Mouse (Mus musculus) right cerebral cortex, postnatal 4 days (tissue): Measurements from ENCODE around the gene Ankrd33b.
A peak's percentile ranks its signal among the peaks of the same experiment; 100 is the strongest.

Source experiments
- DNase-seq: peaks from one replicate; pipeline ENCODE4 v3.0.0-alpha.2; 2022

The Ankrd33b gene

DNA sequence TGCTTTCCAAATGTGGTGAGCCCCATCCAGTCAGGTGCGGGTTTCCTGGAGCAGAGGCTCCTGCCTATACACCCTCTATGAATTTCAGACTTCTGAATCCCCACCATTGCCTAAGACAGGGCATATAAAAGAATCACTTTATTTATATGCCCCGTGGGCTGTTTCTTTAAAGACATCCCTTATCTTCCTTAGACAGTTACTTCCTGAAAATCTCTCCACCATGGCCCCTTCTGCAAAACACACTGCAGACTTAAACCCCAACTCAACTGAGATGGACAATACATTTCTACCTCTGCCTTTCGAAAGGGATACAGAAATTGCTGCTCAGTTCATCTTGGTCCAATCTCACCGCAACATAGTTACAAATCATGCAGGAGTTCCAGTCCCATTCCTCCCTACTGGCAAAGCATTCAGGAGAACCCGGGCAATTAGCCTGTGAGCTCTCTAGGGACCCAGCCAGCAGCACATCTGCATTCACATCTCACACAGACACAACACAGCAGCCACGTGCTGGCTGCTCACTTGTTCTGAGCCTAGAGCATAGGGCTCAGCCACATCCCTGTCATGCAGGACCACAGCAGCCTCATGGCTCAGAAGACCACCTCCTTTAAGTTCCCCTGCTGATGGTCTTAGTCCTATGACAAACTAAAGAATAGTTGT, 68.1 kb downstream of the Ankrd33b start:
- no peak for DNase-seq

DNA sequence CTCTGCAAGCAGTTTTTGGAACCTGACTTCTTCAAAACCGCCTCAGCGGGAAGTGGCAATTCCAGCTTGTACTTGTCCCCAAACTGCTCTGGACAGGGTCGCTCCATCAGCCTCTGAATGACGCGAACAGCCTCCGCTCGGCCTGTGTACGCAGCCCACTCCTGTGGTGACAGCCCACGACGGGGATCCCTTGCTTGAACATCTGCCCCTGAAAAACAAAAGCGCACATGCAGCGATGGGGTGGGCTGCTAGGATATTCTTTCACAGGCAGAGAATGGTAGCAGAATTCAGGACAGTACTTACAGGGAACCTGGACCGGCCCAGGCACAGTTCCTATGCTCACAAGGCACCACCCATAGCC, 69.8 kb downstream of the Ankrd33b start:
- DNase-seq, result no peak

DNA sequence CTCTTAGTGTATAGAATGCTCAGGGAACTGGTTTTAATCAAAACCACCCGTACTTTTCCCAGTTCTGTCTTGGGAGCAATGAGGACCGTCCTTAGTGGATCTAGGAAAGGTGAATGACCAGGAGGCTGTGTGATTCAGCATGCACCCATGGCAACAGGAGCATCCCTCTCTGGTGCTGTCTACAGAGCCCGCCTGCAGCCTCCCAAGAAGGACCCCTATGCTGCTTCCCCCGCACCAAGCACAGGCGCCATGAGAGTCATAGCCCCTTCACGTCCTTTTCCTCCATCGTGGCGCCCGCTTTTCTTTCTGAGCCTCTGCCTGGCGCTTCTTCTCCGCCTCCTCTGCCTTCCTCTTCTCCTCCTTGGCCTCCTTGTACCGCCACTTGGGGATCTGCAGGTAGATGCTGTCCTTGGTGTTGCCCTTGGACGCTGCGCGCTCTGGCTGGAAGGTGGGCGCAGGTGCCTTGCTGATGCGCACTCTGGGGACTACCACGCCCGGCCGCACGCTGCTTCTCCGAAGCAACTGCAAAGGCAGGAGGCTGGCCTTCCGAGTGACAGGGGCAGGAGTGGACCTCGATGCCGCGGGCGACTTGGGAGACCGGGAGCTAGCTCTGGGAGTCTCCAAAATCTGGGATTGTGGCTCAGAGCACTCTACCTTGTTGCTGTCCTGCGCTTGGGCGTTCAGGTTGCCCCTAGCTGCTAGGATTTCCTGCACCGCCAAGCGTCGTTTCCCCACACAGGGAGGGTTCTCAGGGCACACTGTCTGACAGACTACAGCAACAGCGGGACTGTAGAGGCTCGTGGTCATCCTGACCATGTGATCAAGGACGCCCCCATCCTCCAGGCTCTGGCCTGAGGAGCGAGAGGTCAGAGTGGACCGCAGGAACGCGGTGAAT, 70.4 kb downstream of the Ankrd33b start:
- DNase-seq, result peak; percentile 30

DNA sequence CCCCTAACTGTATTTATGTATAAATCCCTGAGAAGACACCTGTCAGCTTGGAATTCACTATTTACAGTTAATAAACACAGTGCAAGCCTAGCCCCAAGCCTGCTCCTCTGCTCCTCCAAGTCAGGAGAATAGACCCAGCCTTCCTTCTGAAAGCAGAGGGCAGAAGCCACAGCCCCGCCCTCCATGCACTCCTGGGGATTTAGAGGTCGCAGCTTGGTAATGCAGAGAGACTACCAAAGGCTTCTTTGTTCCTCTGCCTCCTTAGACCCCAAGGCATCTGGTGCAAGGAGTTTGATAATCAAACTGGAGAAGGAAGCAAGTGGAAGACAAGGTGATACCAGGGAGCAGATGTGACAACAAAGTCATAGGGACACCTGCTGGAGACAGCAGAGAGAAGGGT, 73.2 kb downstream of the Ankrd33b start:
- no peak for DNase-seq

DNA sequence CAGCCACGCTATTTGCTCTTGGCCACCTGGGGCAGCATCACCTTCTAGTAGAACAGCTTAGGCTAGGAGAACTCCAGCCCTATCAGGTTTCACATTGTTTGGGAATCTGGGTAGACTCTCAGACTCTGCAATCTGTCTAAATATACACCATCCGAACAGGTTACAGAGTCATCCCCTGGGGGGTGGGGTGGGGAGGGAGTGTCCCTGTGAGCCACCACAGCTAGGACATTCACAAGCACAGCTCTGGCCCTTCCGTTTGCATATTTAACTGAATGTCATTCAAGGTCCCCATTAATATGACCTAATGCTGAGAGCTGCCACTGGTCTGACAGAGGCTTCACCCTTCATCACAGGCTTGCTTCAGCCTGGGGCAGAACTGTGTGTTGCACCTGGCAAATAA, 74.9 kb downstream of the Ankrd33b start:
- DNase-seq, result no peak

DNA sequence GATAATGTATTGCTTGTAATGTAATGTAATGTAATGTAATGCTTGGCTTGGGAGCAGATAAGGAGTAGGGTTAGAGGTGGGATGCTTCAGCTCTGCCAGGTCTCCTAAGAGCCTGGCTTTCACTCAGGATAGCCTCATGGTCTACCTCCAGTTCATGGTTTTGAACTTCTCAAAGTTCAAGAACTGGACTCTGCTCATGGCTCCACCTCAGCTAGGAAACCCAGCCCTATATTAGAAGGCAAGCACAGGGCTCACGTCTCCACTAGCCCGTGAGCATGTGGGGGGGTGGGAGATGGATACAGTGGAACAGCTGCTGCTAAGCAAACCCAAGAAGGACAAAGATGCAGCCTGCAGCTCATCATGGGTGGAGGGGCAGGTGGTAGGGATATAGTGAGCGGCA, 81.8 kb downstream of the Ankrd33b start:
- DNase-seq, result no peak

DNA sequence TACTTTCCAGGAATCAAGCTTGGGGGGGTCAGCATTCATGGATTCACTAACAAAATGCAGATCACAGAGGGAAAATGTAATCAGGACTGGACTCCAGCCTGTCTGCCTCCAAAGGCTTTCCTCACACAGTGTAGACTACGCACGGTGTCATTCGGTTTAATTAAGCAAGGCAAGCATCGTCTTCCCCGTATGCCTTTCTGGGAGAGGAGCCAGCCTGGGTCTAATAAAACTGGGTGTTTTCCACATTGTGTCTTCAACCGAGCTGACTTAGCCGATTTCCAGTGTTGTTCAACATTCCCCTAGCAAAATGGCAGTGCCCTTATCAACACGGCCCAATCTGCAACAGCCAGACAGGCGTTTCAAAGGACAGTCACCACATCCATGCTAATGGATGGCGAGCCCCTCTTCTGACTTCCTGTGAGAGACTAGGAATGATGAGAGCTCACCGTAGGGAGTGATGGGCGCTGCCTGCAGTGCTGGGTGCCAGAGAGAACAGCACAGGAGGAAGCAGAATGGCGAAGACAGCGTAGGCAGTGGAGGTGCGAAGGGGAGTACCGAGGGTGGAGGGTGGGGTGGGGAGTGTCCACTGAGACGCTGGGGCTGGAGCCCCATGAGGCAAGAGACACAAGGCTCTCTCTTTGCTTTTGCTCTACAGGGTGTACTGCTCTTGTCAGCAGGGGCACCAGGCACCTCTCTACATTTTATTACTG, 82.4 kb downstream of the Ankrd33b start:
- no peak for DNase-seq

DNA sequence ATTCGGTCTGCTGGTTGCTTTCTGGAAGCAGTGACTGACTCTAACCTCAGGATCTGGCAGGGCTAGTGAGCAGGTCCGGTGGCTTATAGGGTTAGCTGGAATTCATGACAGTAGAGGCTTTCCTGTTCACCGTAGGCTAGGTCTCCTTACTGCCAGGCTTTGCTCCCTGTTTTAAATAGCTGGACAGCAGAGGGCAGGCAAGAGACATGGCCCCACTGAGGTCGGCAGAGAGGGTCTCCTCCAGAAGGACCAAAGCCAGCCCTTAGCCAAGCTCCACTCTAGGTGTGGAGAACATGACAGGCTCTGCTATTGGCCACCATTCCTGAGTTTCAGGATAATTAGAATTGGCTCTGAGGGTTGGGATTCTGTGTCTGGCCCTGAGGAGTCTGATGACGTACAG, 83.4 kb downstream of the Ankrd33b start:
- no peak for DNase-seq

DNA sequence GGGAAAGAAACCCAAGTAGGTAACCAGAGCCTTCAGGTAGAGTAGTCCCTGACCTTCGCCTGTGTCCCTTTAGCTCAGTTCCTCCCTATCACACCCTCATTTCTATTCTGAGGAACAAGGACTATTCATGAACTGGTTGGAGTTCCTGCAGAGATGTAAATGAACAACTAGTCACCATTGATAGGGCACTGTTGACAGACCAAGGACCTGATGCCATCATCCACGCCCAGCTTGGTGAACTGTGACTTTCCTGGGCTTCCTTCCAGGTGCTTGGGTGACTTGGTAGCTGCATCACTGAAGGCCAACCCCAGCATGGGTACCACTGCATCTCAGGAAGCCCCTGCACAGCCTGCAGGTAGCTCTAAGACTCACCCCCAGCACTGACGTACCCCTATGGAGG, 85.2 kb downstream of the Ankrd33b start:
- DNase-seq, result no peak

DNA sequence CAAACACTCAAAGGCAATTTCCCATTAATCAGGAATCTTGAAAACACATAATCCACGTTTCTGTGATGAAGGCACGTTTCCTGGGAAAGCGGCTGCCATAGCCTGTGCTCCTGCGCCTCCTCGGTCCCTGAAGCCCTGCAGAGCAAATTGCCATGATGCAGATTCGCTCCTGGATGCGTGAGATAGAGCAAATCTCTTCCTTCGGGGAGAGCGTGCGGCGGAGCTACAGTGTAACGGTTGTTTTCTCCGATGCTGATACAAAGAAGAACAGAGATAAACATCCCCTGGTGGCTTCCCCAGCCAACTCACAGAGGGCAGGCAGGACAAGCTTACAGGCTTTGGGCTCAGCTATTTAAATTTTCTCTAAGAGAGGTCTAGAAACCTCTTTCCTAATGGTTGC, 85.7 kb downstream of the Ankrd33b start:
- DNase-seq, result no peak

DNA sequence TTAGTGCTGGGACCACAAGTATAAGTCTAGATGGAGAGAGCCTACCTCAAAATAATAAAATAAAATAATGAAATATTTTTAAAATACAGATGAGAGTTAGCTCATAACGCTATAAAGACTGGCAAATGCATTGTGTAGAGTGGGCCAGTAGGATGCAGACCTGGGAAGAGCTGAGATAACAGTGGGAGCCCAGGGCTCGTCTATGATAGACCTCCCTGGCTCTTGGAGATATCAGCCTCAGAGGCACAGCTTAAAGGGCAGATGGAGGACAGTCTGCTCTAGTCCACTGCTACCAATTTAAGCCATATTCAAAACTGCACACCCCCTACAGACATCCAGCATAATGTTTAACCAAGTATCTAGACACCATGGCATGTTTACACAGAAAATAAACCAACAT, 86.8 kb downstream of the Ankrd33b start:
- DNase-seq, result no peak

DNA sequence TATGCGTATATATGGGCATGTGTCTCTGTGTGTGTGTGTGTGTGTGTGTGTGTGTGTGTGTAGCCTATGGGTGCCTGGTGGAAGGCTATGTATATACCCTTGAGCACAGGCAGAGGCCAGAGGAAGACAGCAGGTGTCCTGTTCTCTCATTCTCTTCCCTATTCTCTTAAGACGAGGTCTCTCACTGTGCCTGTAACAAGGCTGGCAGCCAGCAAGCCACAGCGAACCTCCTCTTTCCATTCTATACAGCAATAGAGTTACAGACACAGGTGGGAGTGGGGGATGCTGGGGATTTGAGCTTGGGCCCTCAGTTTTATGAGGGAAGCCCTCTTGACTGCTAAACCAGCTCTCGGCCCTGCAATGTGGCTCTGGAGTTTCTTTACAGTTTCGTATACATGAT, 87.5 kb downstream of the Ankrd33b start:
- no peak for DNase-seq

DNA sequence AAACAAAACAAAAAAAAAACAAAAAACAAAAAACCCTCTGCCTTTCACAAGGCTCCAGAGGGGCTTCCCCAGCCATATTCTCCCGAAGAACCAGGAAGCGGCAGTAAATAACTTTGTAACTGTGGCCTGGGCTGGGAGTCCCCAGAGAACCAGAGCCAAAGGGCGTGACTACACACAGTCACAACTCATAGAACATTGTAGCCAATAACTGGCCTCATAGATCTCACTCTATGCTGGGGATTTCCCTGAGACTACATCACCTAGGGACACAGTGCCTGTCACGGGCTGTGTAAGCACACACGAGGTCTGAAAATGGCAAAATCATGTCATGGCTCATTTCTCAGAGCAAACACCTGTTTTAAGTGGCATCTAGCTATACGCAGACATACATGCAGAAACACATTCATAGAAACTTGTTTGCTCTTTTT, 87.9 kb downstream of the Ankrd33b start:
- no peak for DNase-seq

DNA sequence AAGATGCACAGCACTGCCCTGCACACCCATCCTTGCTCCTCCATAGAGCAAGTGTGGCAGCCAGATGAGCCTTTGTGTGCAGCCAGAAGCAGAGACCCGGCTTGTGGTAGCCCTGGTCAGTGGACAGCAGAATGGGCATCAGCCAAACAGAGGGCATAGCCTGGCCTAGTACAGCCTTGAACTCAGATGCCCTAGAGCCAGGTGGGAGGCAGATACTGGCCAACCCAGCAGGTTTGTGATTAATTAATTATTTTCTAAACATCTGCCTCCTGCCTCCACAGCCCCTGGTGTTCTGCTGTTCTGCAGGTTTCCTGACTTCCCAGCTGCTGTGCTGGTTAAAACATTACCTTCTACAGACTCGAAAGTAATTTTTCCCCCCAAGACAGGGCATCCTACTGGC, 88.4 kb downstream of the Ankrd33b start:
- no peak for DNase-seq

DNA sequence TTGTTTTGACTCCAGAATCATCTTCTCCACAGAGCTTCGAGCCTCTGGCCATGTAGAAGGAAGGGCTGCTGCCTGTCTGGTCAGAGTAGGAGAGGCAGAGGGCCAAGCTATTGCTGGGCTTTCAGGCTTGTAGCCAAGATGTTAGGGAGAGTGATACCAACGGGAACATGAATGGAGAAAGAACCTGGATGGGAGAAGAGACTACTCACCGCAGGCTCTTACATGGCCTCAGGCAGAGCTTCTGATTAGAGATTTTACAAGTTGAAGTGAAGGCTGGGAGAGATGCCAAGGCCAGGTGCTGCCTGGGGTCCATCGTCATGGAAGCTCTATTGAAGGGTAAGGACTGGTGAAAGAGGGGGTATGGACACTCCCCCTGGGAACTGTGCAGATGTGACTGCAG, 89.4 kb downstream of the Ankrd33b start:
- DNase-seq, result no peak

DNA sequence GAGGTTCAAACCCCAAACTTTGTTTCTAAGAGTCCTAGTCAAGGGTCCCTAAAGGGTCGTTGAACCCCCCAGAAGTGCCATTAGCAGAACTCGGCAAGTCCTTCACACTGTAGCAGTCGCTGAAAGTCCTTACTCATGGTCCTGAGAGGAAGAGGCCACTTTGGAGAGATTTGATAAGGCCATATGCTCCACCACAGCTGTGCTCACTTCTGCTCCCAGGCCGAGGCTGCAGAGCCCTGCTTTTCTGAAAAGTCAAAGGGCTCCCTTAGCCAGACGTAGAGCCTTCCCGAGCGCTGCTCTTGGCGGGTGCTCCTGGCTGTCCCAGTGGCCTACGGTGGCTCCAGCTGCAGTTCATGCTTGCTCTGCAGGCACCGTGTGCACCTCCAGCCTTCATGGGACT, 94.0 kb downstream of the Ankrd33b start:
- DNase-seq, result no peak

DNA sequence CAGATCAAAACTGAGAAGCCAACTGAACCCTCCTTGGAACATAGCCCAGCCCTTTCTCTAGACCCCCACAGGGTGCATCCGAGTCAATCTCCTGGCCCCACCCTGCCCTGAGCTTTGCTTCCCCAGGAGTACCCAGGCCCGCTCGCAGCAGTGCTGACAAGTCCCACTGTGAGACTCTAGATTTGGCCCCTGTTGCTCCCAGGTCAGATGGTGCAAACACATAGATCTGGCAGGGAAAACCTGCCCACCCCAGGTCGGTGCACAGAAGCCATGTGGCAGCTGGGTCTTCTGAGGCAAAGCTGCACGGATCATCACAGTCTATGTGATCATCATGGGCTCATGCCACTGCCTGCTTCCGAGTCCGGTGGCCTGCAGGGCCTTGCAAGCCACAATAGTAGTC, 94.8 kb downstream of the Ankrd33b start:
- no peak for DNase-seq

DNA sequence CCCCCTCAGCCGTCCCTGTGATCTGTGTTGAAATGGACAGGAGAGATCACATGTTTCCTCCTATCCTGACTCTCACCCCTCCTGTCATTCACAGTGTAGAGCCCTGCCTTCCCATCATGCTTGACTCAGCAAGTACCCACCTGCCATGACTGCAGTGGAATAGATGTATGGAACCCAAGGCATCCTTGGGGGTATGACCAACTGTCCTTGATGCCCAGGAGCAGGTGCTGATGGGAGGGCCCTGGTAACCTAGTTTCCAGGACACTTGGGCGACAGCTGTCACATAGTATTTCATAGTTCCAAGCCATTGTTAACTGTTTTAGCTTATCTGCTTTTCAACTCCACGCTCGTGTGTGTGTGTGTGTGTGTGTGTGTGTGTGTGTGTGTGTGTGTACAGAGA, 98.0 kb downstream of the Ankrd33b start:
- no peak for DNase-seq

DNA sequence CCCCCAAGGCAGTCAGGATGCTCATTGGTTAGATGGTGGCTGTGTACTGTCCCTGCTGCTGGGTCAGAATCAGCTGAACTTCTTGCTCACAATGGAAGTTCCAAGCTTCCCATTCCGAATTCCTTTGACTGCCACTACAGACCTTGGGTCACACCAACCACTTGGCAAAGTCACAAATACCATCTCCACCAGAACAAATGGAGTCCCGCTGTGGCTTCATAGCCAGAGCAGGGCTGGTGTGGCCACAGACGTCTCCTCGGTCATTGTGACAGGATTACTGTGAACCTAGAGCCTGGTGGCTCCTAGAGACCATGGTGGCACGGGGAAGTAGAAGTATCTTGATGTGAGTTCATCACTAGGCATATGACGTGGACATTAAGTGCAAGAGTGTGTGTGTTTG, 99.4 kb downstream of the Ankrd33b start:
- no peak for DNase-seq

DNA sequence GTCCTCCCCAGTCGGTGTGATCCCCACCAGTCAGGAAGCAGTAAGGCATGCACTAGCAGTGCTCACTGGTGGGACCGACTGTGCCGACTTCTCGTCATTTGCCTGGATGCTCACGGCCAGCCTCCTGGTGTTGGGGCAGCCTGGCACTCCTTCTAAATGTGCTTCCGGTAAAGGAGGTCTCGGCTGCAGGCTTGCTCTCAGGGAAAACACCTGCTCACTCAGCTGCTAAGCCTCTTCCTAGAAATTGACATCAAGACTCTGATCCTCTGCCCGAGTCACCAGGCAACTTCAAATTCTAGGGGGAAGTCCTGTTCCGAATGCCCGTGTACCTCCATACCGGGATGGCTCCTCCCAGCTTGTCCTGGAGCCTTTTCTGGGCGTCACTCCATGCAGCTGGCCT, 101.7 kb downstream of the Ankrd33b start:
- DNase-seq, result no peak

DNA sequence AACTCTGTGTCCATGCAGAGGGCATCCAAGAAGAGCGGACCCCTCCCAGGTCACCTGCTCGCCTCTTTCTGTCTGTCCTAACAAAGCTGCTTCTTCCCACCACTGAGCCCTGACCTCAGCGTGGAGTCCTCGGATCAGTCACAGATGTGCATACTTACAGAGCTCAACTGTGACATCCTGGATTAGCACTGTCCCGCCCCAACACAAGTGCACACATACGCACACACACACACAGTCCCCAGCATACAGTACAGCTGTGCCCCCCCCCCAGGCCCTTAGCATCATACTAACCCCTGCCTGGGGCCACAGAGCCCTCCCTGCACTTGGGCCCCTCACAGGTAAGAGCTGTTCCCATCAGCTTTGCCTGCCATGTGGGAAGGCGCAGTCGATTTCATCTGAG, 102.1 kb downstream of the Ankrd33b start:
- no peak for DNase-seq

DNA sequence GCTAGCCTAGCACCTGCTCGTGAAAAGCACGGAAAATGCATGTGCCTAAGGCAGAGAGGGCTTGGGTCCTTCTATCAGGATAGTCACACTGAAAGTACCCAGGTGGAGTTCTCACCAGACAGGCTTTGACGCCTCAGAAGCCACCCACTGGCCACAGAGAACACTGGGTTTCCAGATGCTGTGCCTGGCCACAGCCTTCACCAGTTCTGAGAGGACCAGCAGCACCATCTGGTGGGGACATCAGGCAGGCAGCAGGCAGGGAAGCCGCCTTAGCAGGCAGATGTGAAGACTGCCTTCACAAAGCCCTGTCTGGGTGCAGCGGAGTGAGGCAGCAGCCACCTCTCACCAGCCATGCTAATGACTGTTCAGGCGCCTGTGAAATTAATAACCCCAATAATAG, 102.7 kb downstream of the Ankrd33b start:
- DNase-seq, result peak; percentile 83

DNA sequence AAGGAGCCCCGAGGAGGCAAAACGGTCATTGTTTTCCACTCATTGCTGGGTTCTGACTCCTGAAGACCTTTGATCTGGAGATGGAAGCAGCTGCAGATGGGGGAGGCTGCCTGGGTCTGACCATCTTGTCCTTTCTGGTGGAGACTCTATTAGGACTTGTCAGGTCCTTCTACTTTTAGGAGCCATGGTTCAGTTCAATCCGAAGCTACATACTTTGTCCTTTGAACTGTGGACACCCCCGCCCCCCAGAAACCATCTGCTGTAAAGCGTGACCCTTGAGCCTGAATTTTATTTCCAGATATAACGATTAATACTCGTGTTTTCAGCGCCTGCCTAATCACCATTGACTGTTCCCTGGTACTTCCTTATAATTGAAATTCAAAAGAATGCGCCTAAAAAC, 105.2 kb downstream of the Ankrd33b start:
- no peak for DNase-seq

DNA sequence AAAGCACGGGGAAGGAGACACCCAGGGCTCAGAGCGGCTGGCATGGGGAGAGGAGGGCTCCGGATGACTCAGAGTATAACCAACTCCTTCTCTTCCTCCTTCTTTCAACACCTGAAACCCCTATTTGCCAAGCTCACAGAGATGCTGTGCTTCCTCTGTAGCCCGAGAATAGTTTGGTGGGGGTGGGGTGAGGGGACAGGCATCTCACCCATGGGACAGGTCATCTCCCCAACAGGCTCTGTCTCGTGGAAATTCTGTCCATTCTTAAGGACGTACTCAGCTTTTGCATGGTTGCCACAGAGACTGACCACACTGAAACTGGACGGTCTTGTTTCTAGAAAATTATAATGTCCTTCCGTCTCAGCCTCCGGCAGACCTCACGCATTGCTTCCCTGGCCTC, 106.4 kb downstream of the Ankrd33b start:
- no peak for DNase-seq
